Mouse (Mus musculus): ENCODE data around the gene Gfra1. TPM values are rescaled to one million over a fixed set of nuclear protein-coding genes. Genes with fewer than 3 reads are reported as not detected.

Gene Gfra1
- total and polyA plus RNA-seq, 3 experiments = not detected

GRCm38 (mm10) chr19:58259250-58259649, 196.5 kb downstream of the Gfra1 start:
- H3K9me3 ChIP-seq (replicated peaks; ENCODE audit: low read length) = no peaks in the 10 kb centered on the region
- H3K4me2 ChIP-seq (ENCODE audit: insufficient read depth, low read depth, poor library complexity, severe bottlenecking) = no peak overlapping the region
- H3K4me3 ChIP-seq (replicated peaks in 1 of 3; ENCODE audit: low read depth in 2 of 3, low read length in 2 of 3, poor library complexity in 1 of 3) = no peak overlapping the region
- no peaks in the 10 kb centered on the region for H3K79me2 ChIP-seq (replicated peaks; ENCODE audit: control insufficient read depth, extremely low read depth, insufficient read depth, poor library complexity, severe bottlenecking)
- H3K36me3 ChIP-seq (replicated peaks in 1 of 2; ENCODE audit: control insufficient read depth in 1 of 2, insufficient read depth in 1 of 2, low read length in 1 of 2) = no peaks in the 10 kb centered on the region
- dilution Hi-C loops (cut with MboI; ENCODE audit: extremely low pct_ligation_motif_present, extremely low pct_unique_long_range_greater_than_20kb, low sequenced_read_pairs) = no loop called here
- no peak overlapping the region for H3K9ac ChIP-seq (ENCODE audit: insufficient read depth, low read depth)
- H3K27ac ChIP-seq (ENCODE audit: insufficient read depth, low read depth) = no peak overlapping the region
- DNase-seq (ENCODE audit: extremely low read depth) = no peak
- no peaks in the 10 kb centered on the region for H3K27me3 ChIP-seq (replicated peaks)
- in situ Hi-C loops (cut with MboI; ENCODE audit: low pct_ligation_motif_present, low pct_unique_long_range_greater_than_20kb, low sequenced_read_pairs) = no loop called here
- no peaks in the 10 kb centered on the region for H3K4me1 ChIP-seq (ENCODE audit: control insufficient read depth in 1 of 2, insufficient read depth in 2 of 2)
- no peak for TF ChIP-seq MAFK (IDR thresholded peaks at IDR 0.05; ENCODE audit: insufficient replicate concordance, low read length)
- TF ChIP-seq KAT2A (IDR thresholded peaks at IDR 0.05; ENCODE audit: insufficient replicate concordance, low read length) = no peak

GRCm38 (mm10) chr19:58256485-58256884, 199.2 kb downstream of the Gfra1 start:
- Histone ChIP-seq H3K9me3 (replicated peaks; ENCODE audit: low read length) (no peaks in the 10 kb centered on the region), H3K9ac (ENCODE audit: insufficient read depth, low read depth) (no peak overlapping the region), H3K4me2 (ENCODE audit: insufficient read depth, low read depth, poor library complexity, severe bottlenecking) (no peak overlapping the region), H3K79me2 (replicated peaks; ENCODE audit: control insufficient read depth, extremely low read depth, insufficient read depth, poor library complexity, severe bottlenecking) (no peaks in the 10 kb centered on the region), H3K4me3 (replicated peaks in 1 of 3; ENCODE audit: low read depth in 2 of 3, low read length in 2 of 3, poor library complexity in 1 of 3) (no peak overlapping the region), H3K36me3 (replicated peaks in 1 of 2; ENCODE audit: control insufficient read depth in 1 of 2, insufficient read depth in 1 of 2, low read length in 1 of 2) (no peaks in the 10 kb centered on the region), H3K27me3 (replicated peaks) (no peaks in the 10 kb centered on the region), H3K4me1 (ENCODE audit: control insufficient read depth in 1 of 2, insufficient read depth in 2 of 2) (no peaks in the 10 kb centered on the region), H3K27ac (ENCODE audit: insufficient read depth, low read depth) (no peak overlapping the region)
- DNase-seq (ENCODE audit: extremely low read depth) = no peak
- TF ChIP-seq HCFC1 (IDR thresholded peaks at IDR 0.05; ENCODE audit: low read depth, low read length) (no peak), UBTF (IDR thresholded peaks at IDR 0.05; ENCODE audit: low read depth, low read length) (no peak), JUND (conservative IDR thresholded peaks at IDR 0.05; ENCODE audit: low read depth, low read length) (no peak), CHD1 (IDR thresholded peaks at IDR 0.05; ENCODE audit: low read depth, low read length) (no peak), ZMIZ1 (IDR thresholded peaks at IDR 0.05; ENCODE audit: low read depth, low read length) (no peak), RCOR1 (conservative IDR thresholded peaks at IDR 0.05; ENCODE audit: low read depth, low read length) (no peak), POLR2AphosphoS2 (IDR thresholded peaks at IDR 0.05; ENCODE audit: low read depth, low read length) (no peak), CTCF (conservative IDR thresholded peaks at IDR 0.05 in 1 of 2, IDR thresholded peaks at IDR 0.05 in 1 of 2; ENCODE audit: low read depth in 2 of 2, low read length in 2 of 2) (no peak), BHLHE40 (IDR thresholded peaks at IDR 0.05; ENCODE audit: low read depth, low read length) (no peak)
- dilution Hi-C loops (cut with MboI; ENCODE audit: extremely low pct_ligation_motif_present, extremely low pct_unique_long_range_greater_than_20kb, low sequenced_read_pairs) = no loop called here
- in situ Hi-C loops (cut with MboI; ENCODE audit: low pct_ligation_motif_present, low pct_unique_long_range_greater_than_20kb, low sequenced_read_pairs) = no loop called here

- H3K27ac ChIP-seq (ENCODE audit: insufficient read depth, low read depth) = no peak overlapping the region
- H3K79me2 ChIP-seq (replicated peaks; ENCODE audit: control insufficient read depth, extremely low read depth, insufficient read depth, poor library complexity, severe bottlenecking) = no peaks in the 10 kb centered on the region
- dilution Hi-C loops (cut with MboI; ENCODE audit: extremely low pct_ligation_motif_present, extremely low pct_unique_long_range_greater_than_20kb, low sequenced_read_pairs) (no loop called here), in situ Hi-C loops (cut with MboI; ENCODE audit: low pct_ligation_motif_present, low pct_unique_long_range_greater_than_20kb, low sequenced_read_pairs) (no loop called here)
- H3K36me3 ChIP-seq (replicated peaks in 1 of 2; ENCODE audit: control insufficient read depth in 1 of 2, insufficient read depth in 1 of 2, low read length in 1 of 2) = no peaks in the 10 kb centered on the region
- no peaks in the 10 kb centered on the region for H3K27me3 ChIP-seq (replicated peaks)
- no peaks in the 10 kb centered on the region for H3K4me1 ChIP-seq (ENCODE audit: control insufficient read depth in 1 of 2, insufficient read depth in 2 of 2)
- H3K9ac ChIP-seq (ENCODE audit: insufficient read depth, low read depth) = no peak overlapping the region
- H3K4me3 ChIP-seq (replicated peaks in 1 of 3; ENCODE audit: low read depth in 2 of 3, low read length in 2 of 3, poor library complexity in 1 of 3) = no peak overlapping the region
- no peaks in the 10 kb centered on the region for H3K9me3 ChIP-seq (replicated peaks; ENCODE audit: low read length)
- TF ChIP-seq SMC3 (IDR thresholded peaks at IDR 0.05; ENCODE audit: low read depth, low read length) = no peak
- TF ChIP-seq POLR2AphosphoS2 (IDR thresholded peaks at IDR 0.05; ENCODE audit: low read depth, low read length) = no peak
- no peak for TF ChIP-seq TCF12 (IDR thresholded peaks at IDR 0.05; ENCODE audit: low read depth, low read length)
- TF ChIP-seq SIN3A (IDR thresholded peaks at IDR 0.05; ENCODE audit: low read length) = no peak
- no peak for TF ChIP-seq TBP (conservative IDR thresholded peaks at IDR 0.05; ENCODE audit: low read depth, low read length)
- TF ChIP-seq CHD1 (IDR thresholded peaks at IDR 0.05; ENCODE audit: low read depth, low read length) = no peak
- no peak for TF ChIP-seq RAD21 (IDR thresholded peaks at IDR 0.05; ENCODE audit: low read depth, low read length)
- no peak for TF ChIP-seq ZC3H11A (IDR thresholded peaks at IDR 0.05; ENCODE audit: low read depth, low read length)
- no peak for TF ChIP-seq POLR2A (IDR thresholded peaks at IDR 0.05; ENCODE audit: low read depth, low read length)
- no peak for TF ChIP-seq E2F4 (IDR thresholded peaks at IDR 0.05; ENCODE audit: insufficient replicate concordance, low read depth, low read length)
- no peak for TF ChIP-seq NRF1 (IDR thresholded peaks at IDR 0.05; ENCODE audit: low read depth, low read length)
- TF ChIP-seq JUND (conservative IDR thresholded peaks at IDR 0.05; ENCODE audit: low read depth, low read length) = no peak
- TF ChIP-seq MAZ (IDR thresholded peaks at IDR 0.05; ENCODE audit: low read depth, low read length) = no peak
- TF ChIP-seq EP300 (IDR thresholded peaks at IDR 0.05; ENCODE audit: low read length) = no peak
- TF ChIP-seq MXI1 (IDR thresholded peaks at IDR 0.05; ENCODE audit: low read depth, low read length) = no peak
- no peak for TF ChIP-seq CTCF (conservative IDR thresholded peaks at IDR 0.05 in 1 of 2, IDR thresholded peaks at IDR 0.05 in 1 of 2; ENCODE audit: low read depth in 2 of 2, low read length in 2 of 2)
- no peak for TF ChIP-seq USF1 (IDR thresholded peaks at IDR 0.05; ENCODE audit: low read depth, low read length)
- TF ChIP-seq HCFC1 (IDR thresholded peaks at IDR 0.05; ENCODE audit: low read depth, low read length) = no peak
- no peak overlapping the region for H3K4me2 ChIP-seq (ENCODE audit: insufficient read depth, low read depth, poor library complexity, severe bottlenecking)
- no peak for DNase-seq (ENCODE audit: extremely low read depth)
Observed at GRCm38 (mm10) chr19:58255394-58255793, 200.3 kb downstream of the Gfra1 start.
